Mouse (Mus musculus): ENCODE measurements around the gene Uroc1.

Gene Uroc1
- long read RNA-seq, experiment 1 = 0 reads
- long read RNA-seq, experiment 2 = 0 reads

DNA sequence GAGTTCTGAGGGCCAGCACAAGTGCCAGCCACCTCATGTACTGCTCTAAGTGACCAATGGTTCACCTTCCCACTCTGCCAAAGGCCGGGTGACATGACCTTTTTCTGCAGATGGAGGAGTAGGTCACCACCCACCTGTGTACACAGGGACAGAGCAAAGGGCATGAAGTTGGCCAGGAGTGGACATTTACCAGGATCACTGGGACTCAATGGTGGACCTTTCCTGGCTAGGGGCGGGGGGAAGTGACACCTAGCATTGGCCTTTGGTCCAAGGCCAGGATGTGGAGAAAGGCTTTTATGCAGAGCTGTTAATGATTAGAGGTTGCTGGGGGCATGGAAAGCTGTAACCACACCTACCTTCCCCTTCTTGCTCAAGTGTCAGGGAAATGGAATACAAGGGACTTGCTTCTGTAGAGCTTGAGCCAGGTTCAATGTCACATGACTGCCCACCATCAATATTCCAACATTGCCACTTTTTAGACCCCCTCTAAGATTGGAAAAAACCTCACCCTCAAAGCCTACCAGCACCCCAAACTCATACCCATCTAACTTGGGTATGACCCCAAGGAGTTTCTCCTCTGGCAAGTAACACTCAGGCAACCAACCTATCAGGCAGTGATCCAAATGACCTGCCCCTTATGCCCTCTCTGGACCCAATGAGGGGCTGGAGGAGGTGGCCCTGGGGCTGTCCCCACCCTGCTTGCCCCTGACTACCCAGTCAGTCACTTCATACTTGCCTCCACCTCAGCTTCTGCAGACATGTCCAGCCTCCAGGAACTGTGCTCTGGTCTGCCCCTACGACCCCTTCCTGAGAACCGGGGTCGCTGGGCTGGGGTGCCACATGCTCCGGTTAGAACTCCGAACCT, at the start of gene Uroc1:
TSS of gene Uroc1 (plus strand) at position 724 of the 865 bp plus-strand sequence.
- intact Hi-C loops (cut with DNase I) = no loop called here

DNA sequence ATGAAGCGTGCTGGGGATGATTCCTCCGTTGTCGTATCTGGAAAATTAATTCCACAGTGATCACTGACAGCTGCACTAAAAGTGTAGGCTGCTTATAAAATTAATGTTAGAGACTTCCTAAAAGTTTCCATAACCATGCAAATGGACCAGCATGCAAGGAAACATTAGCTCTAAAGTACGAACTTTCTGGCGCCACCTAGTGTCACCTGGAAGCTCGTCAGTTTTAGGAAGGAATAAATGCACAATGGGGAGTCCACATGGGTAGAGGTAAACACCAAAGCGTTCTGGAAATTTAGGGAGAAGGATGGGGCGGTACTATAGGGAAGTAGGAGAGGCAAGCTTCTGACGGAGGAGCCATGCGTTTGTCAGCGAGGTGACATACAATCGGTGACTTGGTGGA, 44.8 kb upstream of the Uroc1 start:
- intact Hi-C loops (cut with DNase I) = loop anchor here (10.0 kb wide), 1 partner anchor 603 kb away; no protein-coding TSS in a partner anchor

- intact Hi-C loops (cut with DNase I) = no loop called here
Observed at GRCm38 (mm10) chr6:90300919-90301318, 32.2 kb upstream of the Uroc1 start, which contains the start of gene BC048671. Gene BC048671 (plus strand): TSS chr6:90301219.

DNA sequence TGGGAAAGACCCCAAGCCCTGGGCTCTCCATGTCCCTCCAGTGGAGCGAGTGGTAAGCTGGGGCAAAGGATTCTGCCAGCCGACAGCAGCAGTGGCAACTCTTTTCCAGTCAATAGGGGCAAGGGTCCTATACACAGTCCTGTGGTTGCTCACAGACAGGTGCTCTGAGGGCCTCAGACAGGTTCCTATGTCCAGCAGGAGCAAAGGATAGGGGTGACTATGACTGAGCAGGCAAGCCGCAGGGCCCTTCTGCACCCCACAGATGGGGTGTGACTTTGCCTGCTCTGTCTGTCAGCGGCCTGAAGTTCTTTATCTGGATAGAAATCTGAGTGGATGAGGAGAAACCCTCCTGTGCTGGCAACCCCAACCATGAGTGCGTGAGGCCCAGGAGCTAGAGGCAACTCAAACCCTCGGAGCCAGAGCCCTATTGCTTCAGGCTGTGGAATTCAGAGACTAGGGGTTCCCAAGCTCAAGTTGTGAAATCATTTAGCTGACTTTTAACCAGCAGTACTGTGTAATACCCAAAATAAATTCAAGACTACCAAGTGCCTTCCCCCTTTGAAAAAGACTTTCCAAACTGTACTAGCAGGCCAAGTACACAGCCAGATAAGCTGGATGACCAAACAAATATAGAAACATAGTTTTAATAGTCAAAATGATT, 26.6 kb upstream of the Uroc1 start:
- intact Hi-C loops (cut with DNase I) = no loop called here

DNA sequence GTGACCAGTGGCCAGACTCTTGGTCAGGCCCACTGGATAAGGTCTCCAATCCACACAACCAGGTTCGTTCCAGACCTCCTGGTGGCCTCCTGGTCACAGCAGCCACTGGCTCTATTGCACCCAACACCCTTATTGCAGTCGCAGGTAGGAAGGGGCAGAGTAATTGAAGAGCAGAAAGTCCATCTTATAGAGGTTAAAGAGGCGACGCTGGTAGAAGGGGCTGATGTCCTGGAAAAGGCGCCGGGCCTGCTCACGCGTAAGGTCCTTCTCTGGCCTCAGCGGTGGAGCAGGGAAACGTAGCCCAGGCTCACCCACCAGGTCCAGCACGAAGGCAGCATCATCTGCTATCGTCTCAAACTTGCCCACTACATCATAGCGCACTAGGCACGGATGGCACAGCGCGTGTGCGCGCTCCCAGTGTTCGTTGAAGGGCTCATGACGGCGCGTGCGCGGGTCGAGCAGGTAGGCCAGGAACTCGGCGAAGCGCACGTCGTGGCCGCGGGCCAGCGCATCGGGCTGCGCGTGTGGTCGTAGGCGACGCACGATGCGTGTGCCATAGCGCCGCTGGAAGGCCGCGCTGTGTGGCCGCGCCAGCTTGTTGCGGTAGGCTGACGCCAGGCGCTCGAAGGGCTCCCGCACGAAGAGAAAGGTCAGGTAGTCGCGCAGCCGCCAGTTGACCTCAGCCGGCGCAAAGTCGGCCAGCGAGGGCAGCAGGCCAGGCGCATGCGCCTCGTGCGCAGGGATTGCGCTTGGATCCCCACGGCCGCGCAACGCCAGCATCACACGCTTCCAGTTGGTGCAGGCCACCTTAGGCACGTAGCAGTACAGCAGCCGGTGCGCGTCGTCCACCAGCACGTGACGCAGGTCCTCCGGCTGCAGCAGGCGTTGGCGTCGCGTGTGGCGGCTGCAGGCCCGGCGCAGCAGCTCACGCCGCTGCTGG, 24.0 kb upstream of the Uroc1 start:
- intact Hi-C loops (cut with DNase I) = no loop called here

DNA sequence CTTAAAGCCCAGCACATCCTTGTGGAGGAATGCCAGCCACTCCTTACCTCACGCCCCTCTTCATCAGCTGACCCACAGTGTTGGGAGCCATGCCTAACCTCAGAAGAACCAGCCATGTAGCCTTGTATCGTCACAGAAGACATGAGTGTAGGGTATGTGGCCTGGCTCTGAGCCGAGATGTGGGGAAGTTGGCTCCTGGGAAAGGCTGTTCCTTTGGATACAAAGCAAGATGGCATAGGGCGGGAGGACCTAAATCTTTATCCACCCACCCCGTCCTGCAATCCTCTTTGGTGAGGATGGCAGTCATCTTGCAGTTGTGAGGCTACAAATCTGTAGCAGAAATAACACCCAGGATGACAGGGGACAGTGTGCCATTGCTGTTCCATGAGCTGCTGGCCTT, 17.1 kb upstream of the Uroc1 start:
- intact Hi-C loops (cut with DNase I) = no loop called here

- intact Hi-C loops (cut with DNase I) = no loop called here
Observed at GRCm38 (mm10) chr6:90317510-90318258, 15.4 kb upstream of the Uroc1 start.

DNA sequence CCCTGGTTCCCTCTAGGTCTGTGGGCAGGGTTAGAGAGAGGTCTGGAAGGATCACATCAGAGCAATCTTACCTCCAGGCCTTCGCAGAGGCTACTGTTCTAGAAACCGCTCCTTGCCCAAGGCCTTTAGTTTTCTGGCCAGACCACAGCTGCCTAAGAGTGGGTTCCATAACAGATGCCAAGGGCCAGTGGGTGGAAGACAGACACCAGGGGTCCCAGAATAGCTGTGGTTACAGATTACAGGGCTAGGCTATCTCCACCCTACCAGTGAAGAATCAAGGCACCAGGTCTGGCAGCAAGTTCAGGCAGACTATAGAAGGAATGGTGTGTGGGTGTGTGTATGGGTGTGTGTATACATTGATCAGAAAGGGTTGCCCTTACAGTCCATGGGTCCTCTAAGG, 14.1 kb upstream of the Uroc1 start:
- intact Hi-C loops (cut with DNase I) = no loop called here

GRCm38 (mm10) chr6:90319475-90320191, 13.5 kb upstream of the Uroc1 start:
- intact Hi-C loops (cut with DNase I) = loop anchor here (10.0 kb wide), 1 partner anchor 635 kb away; no protein-coding TSS in a partner anchor

DNA sequence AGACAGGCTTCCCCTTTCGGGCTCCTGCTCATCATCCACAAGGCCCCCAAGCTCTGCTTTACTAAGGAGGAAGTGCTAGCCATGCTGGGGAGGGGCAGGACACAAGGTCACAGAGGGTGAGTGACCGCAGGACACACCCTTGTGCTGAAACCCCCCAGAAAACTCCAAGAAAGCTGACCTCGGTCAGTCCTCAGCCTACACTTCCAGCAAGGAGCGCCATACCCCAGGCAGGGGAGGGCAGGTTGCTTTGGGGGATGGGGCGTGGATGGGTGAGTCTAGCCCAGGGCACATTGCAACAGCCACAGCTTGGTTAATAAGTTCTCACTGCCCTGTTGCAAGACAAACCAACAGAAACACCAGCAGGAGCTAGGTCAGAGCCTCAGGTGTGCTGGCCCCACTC, 12.7 kb upstream of the Uroc1 start:
- intact Hi-C loops (cut with DNase I) = loop anchor here (10.0 kb wide), 1 partner anchor 636 kb away; no protein-coding TSS in a partner anchor

GRCm38 (mm10) chr6:90321811-90322210, 11.3 kb upstream of the Uroc1 start:
- intact Hi-C loops (cut with DNase I) = loop anchor here (10.0 kb wide), 1 partner anchor 637 kb away; no protein-coding TSS in a partner anchor

GRCm38 (mm10) chr6:90324026-90324425, 9.1 kb upstream of the Uroc1 start:
- intact Hi-C loops (cut with DNase I) = loop anchor here (10.0 kb wide), 1 partner anchor 639 kb away; no protein-coding TSS in a partner anchor

DNA sequence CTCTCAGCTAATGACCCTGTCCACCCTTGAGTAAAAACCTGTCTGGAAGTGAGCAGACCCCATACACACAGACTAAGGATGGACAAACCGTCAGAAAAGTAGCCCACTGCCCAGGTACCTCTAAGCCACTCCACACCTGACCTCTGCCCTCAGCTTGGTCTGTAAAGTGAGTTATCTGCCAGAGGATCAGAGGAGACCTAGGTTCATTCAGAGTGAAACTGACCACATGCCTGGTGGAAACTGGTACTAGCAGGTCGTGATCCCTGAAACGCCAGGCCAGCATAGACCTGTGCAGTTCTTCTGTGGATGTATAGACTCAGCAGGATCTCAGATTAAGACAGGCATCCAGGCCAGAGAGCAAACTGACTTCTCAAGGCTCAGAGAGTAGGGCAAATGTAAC, 8.6 kb upstream of the Uroc1 start:
- intact Hi-C loops (cut with DNase I) = loop anchor here (10.0 kb wide), 1 partner anchor 640 kb away; no protein-coding TSS in a partner anchor

GRCm38 (mm10) chr6:90324991-90325390, 8.1 kb upstream of the Uroc1 start, which contains the start of gene Chst13:
Gene Chst13 (minus strand): TSS chr6:90325185.
- intact Hi-C loops (cut with DNase I) = loop anchor here (10.0 kb wide), 1 partner anchor 640 kb away; no protein-coding TSS in a partner anchor

DNA sequence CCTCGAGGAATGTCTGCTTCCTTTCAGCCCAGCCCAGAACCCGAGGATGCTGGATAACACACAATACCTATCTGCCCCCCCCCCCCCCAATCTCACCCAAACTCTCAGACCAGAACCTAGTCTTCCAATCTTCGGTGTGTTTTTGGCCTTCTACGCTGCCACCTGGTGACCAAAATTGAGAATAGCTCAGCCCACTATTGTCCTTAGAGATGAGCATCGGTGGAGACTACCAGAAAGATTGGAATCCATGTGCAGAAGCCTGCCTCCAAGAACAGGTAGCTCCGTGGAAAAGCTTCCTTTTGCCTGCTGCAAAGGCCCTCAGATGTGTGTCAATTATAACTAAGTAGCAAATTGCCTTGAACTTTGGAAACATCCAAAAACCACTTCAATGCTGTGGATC, 5.4 kb upstream of the Uroc1 start:
- intact Hi-C loops (cut with DNase I) = loop anchor here (10.0 kb wide), 1 partner anchor 643 kb away; no protein-coding TSS in a partner anchor

- intact Hi-C loops (cut with DNase I) = loop anchor here (10.0 kb wide), 1 partner anchor 645 kb away; no protein-coding TSS in a partner anchor
Observed at GRCm38 (mm10) chr6:90329953-90330352, 3.1 kb upstream of the Uroc1 start.

DNA sequence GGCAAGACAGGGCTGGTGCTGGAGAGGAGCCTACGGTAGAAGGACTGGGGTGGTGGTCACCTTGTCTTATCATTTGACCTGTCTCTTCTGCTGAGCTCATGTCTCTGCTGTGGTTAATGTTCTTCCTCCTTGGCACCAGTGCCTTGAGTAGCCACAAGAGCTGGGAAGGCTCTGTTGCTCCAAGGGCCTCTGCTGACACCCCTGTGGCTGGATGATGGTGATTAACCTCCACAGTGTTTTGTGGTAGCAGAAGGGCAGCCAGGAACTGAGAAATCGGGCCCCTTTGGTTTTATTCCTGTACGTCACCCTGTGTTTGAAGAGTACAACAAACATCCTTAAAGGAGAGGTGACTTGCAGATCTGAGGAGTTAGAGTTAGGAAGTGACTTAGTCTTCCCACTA, 1.2 kb downstream of the Uroc1 start:
- intact Hi-C loops (cut with DNase I) = no loop called here

- intact Hi-C loops (cut with DNase I) = no loop called here
Observed at GRCm38 (mm10) chr6:90342343-90342742, 9.3 kb downstream of the Uroc1 start.

DNA sequence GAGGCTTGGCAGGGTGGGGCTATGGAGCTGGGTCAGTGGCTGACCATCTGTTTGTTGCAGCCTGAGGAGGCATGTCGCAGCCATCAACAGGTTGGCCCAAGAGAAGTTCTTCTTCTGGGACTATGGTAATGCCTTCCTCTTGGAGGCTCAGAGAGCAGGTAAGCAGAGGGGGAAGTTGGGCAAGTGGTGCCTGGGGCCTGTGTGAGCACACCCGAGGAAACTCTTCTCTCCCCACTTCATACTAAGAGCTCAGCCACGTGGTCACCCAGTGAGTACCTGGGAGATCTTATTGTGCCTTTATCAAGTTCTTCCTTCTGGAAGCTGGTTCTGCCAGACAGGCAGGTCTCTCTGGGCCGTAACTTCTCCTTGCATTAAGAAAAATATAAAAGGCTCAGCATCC, 14.1 kb downstream of the Uroc1 start:
- intact Hi-C loops (cut with DNase I) = no loop called here

All from adrenal gland (tissue).